Mouse (Mus musculus) stomach, embryonic 15.5 days (tissue): ENCODE measurements around the gene Celf3. TPM values are rescaled to one million over a fixed set of nuclear protein-coding genes. Genes with fewer than 3 reads are reported as not detected.

Experiments
- ATAC-seq: fragments of 200-750 bp; cut with Nextera tagmentation; 2 replicates; pipeline ENCODE4 v1.8.0; 2017; ENCODE audit warnings: low read depth, moderate number of reproducible peaks, moderate TSS enrichment; ENCODE audit not compliant: insufficient read depth, low FRiP score
- H3K27ac ChIP-seq: fragments of 300-500 bp; sonication (generic); 2 replicates; pipeline ENCODE4 v1.5.1; 2015; ENCODE audit warnings: mild to moderate bottlenecking, inconsistent platforms
- H3K27me3 ChIP-seq: fragments of 300-500 bp; sonication (generic); replicated peaks from 2 replicates; pipeline ENCODE4 v1.6.1; 2015; ENCODE audit warnings: inconsistent platforms
- H3K36me3 ChIP-seq: fragments of 300-500 bp; sonication (generic); 2 replicates; pipeline ENCODE4 v1.6.1; 2015; ENCODE audit warnings: inconsistent platforms
- H3K4me1 ChIP-seq: fragments of 300-500 bp; sonication (generic); 2 replicates; pipeline ENCODE4 v1.6.1; 2015; ENCODE audit warnings: inconsistent platforms
- H3K4me2 ChIP-seq: fragments of 300-500 bp; sonication (generic); 2 replicates; pipeline ENCODE4 v1.6.1; 2015; ENCODE audit warnings: mild to moderate bottlenecking, inconsistent platforms
- H3K4me3 ChIP-seq: fragments of 300-500 bp; sonication (generic); replicated peaks from 2 replicates; pipeline ENCODE4 v1.5.1; 2015; ENCODE audit warnings: inconsistent platforms
- H3K9ac ChIP-seq: fragments of 300-500 bp; sonication (generic); 2 replicates; pipeline ENCODE4 v1.6.1; 2015; ENCODE audit warnings: inconsistent platforms
- H3K9me3 ChIP-seq: fragments of 300-500 bp; sonication (generic); 2 replicates; pipeline ENCODE4 v1.6.1; 2016; ENCODE audit warnings: inconsistent platforms
- WGBS: fragments of 180-500 bp; shearing (Covaris S2); methylation state at CpG from one replicate; pipeline ENCODE4 v1.1.7; 2015; 5-methylcytosine and 5-hydroxymethylcytosine counted together
- polyA plus RNA-seq: library from polyadenylated mRNA; unstranded; fragments of >200 nt; fragmentation: Nextera tagmentation; extraction: Ambion mirVana; gene quantifications from 2 replicates; pipeline ENCODE4 v1.2.1, GENCODE M21; 2015

Celf3 gene
- polyA plus RNA-seq, 1 experiment from 2014 or later: 23.0 TPM

DNA sequence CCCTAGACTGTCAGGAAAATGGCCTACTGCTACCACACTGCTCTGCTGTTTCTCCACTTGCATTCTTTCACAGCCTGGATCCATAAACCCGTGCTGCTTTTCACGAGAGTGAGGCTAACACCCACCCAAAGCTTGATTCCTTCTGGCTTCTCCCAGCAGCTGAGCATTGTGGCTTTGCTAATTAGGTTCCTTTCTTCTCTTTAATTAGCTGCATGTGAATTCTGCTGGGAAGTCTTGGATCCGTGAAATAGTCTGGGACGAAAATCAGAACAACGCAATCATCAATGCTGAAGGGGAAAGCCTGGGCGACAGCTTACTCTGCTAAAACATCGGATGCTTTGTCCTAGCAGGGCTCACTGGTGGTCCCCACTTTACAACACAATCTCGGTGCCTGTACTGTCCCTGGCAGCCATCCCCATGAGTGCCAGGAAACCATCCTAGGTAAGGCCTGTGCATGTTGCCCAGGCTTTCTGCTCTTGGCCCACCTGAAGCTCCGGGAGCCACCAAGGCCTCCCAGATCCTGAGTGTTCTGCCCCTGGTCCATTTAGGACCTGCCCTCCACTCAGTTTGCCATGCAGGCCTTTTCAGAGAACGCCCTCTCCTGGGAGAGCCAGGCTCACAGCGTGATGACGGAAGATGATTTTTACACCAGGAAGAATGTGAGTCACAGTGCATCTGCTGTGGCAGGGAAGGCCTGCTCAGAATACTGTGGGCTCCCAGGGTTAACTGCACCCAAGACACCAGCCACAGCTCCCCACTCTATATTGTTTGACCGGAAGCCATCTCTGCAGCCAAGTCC, 12.3 kb upstream of the Celf3 start:
- H3K9me3 ChIP-seq: no peaks in the 10 kb centered on the region
- ATAC-seq: no peak
- 75% methylated on average over 13 of the region's 13 CpGs for WGBS
- no peaks in the 10 kb centered on the region for H3K27me3 ChIP-seq
- H3K9ac ChIP-seq: no peak overlapping the region
- H3K4me1 ChIP-seq: no peaks in the 10 kb centered on the region
- H3K4me3 ChIP-seq: no peak overlapping the region
- H3K4me2 ChIP-seq: no peak overlapping the region
- H3K27ac ChIP-seq: no peak overlapping the region
- no peaks in the 10 kb centered on the region for H3K36me3 ChIP-seq

GRCm38 (mm10) chr3:94468931-94469330, 9.2 kb upstream of the Celf3 start:
- Histone ChIP-seq H3K4me1 (0 out of 2 replicates have a peak, but pooled peaks cover 4% of the 10 kb centered on the region), H3K9me3 (no peaks in the 10 kb centered on the region), H3K27me3 (no peaks in the 10 kb centered on the region), H3K4me2 (no peak overlapping the region), H3K36me3 (no peaks in the 10 kb centered on the region), H3K4me3 (no peak overlapping the region), H3K27ac (0 out of 2 replicates have a peak overlapping the region, but pooled peaks have one; percentile 33), H3K9ac (no peak overlapping the region)
- 59% methylated on average over 3 of the region's 3 CpGs for WGBS
- ATAC-seq: peak; percentile 32; the same call in 1 of the 2 replicates

DNA sequence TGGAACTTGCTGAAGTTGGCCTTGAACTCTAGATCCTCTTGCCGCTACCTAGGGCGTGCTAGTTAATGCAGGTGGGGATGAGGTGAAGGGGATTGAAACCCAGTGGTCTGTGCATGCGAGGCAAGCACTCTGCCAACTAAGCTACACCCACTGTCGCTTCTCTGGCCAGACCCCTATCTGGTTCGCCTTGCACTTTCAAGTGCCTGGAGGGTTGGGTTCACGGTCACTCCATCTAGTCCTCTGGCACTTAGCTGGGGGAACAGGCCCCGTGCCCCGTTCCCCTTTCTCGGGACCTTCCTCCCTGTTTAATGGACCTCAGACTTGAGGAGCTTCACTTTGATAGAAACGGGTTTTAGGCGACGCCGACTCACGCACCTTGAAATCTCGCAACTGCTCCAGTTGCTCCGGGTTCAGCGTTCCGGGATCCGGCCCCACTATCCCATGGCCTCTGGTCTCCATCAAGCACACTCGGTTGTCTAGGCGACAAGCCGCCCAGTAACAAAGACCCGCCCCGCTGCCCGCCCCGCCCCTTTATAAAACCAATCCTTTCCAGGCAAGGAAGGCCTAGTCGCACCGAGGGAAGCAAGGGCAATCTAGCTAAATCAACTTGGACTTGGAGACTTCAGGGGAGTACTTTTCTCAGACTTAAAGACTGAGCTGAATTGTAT, 5.5 kb upstream of the Celf3 start:
- peak overlapping the region; percentile 15; the same call in 1 of the 2 replicates for H3K4me3 ChIP-seq
- 10% methylated on average over 28 of the region's 28 CpGs for WGBS

DNA sequence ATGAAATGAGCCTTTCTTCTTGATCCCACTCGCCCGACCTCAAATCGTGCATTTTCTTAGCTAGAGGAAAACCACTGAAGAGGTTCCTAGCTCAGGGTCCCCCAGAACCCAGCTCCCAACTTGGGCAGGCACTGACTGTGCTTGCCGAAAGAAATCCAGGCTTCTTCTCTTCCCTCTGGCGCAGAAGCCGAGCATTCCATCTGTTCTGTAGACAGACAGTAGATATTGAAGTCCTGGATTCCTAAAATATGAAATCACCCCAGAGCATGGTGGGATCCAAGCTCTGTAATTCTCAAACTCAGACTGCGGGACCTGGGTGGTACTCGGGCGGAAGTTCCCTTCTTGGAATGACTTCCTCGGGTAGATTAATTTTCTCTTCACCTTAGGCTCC, 5.0 kb upstream of the Celf3 start:
- Histone ChIP-seq H3K36me3 (no peaks in the 10 kb centered on the region), H3K4me2 (peak overlapping the region; percentile 49; the same call in 1 of the 2 replicates), H3K27ac (peak overlapping the region; percentile 59), H3K4me1 (0 out of 2 replicates have a peak, but pooled peaks cover 4% of the 10 kb centered on the region), H3K9me3 (no peaks in the 10 kb centered on the region), H3K4me3 (no peak overlapping the region), H3K27me3 (no peaks in the 10 kb centered on the region), H3K9ac (no peak overlapping the region)
- WGBS: 51% methylated on average over 10 of the region's 10 CpGs
- no peak for ATAC-seq

More for the DNA sequence above, 5.5 kb upstream of the Celf3 start:
- Histone ChIP-seq H3K27ac (peak overlapping the region; percentile 59), H3K9ac (no peak overlapping the region), H3K27me3 (no peaks in the 10 kb centered on the region), H3K9me3 (no peaks in the 10 kb centered on the region), H3K4me2 (peak overlapping the region; percentile 49), H3K36me3 (no peaks in the 10 kb centered on the region), H3K4me1 (0 out of 2 replicates have a peak, but pooled peaks cover 4% of the 10 kb centered on the region)
- ATAC-seq: peak; percentile 59; the same call in 1 of the 2 replicates

GRCm38 (mm10) chr3:94473567-94474232, 4.4 kb upstream of the Celf3 start:
- H3K4me3 ChIP-seq: no peak overlapping the region
- WGBS: 44% methylated on average over 5 of the region's 5 CpGs
- ATAC-seq: no peak
- H3K36me3 ChIP-seq: no peaks in the 10 kb centered on the region
- H3K27me3 ChIP-seq: peaks cover 4% of the 10 kb centered on the region
- no peak overlapping the region for H3K9ac ChIP-seq
- no peaks in the 10 kb centered on the region for H3K9me3 ChIP-seq
- H3K4me1 ChIP-seq: 0 out of 2 replicates have a peak, but pooled peaks cover 4% of the 10 kb centered on the region
- no peak overlapping the region for H3K4me2 ChIP-seq
- H3K27ac ChIP-seq: no peak overlapping the region

GRCm38 (mm10) chr3:94476301-94477035, 1.6 kb upstream of the Celf3 start:
- ATAC-seq: 0 out of 2 replicates have a peak, but pooled peaks have one; percentile 41
- Histone ChIP-seq H3K36me3 (no peaks in the 10 kb centered on the region), H3K27ac (peak overlapping the region; percentile 9; the same call in 1 of the 2 replicates), H3K9ac (no peak overlapping the region), H3K4me1 (0 out of 2 replicates have a peak, but pooled peaks cover 8% of the 10 kb centered on the region), H3K4me2 (no peak overlapping the region), H3K4me3 (no peak overlapping the region), H3K9me3 (no peaks in the 10 kb centered on the region), H3K27me3 (peaks cover 12% of the 10 kb centered on the region)
- WGBS: 37% methylated on average over 8 of the region's 8 CpGs

DNA sequence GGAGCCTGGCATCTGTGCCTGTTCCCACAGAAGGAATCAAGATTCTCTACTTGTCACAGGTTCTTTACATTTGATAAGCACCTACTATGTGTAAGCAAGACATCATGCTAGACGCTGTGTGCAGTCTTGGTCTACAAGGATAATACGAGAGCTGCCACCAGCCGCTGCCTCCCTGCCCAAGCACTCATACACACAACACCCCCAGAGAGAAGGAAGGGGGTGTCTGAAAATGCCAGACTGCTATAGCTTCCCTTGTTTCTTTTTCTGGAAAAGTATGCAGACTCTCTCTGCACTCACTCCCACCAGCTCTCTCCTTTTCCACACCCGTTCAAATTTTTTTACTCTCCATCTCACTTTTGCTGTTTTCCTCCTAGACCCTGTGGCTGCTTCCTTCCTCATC, 651 bp upstream of the Celf3 start:
- H3K27ac ChIP-seq: no peak overlapping the region
- 52% methylated on average over 4 of the region's 4 CpGs for WGBS
- H3K9ac ChIP-seq: no peak overlapping the region
- no peak for ATAC-seq
- H3K36me3 ChIP-seq: no peaks in the 10 kb centered on the region
- H3K4me1 ChIP-seq: 0 out of 2 replicates have a peak, but pooled peaks cover 7% of the 10 kb centered on the region
- no peak overlapping the region for H3K4me3 ChIP-seq
- H3K9me3 ChIP-seq: no peaks in the 10 kb centered on the region
- H3K27me3 ChIP-seq: peaks cover 12% of the 10 kb centered on the region
- H3K4me2 ChIP-seq: no peak overlapping the region

- H3K4me2 ChIP-seq: no peak overlapping the region
- H3K27ac ChIP-seq: no peak overlapping the region
- H3K4me1 ChIP-seq: 0 out of 2 replicates have a peak, but pooled peaks cover 4% of the 10 kb centered on the region
- peak overlapping the region; percentile 19; the same call in 1 of the 2 replicates for H3K4me3 ChIP-seq
- peaks cover 12% of the 10 kb centered on the region for H3K27me3 ChIP-seq
- no peak overlapping the region for H3K9ac ChIP-seq
- no peaks in the 10 kb centered on the region for H3K9me3 ChIP-seq
- no peak for ATAC-seq
- WGBS: 18% methylated on average over 9 of the region's 9 CpGs
- H3K36me3 ChIP-seq: no peaks in the 10 kb centered on the region
Measured at GRCm38 (mm10) chr3:94478591-94479169, 585 bp downstream of the Celf3 start.

DNA sequence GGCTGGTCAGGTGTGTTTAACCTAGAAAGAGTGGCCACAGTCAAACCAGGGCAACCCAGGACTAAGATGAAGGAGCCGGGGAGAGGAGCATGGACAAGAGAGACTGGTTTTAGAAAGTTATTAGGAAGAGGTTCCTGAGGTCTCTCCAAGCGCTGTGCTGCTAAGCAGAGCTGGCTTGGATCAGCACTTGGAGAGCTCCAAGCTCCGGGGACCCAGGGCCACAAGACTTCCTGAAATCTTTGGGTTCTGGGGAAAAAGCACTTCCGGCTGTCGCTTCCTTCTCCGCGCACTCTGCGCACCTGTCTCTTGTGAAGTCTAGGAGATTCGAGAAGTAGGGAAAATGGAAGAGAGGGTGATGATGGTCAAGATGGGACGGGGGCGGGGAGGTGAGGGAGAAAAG, 1.5 kb downstream of the Celf3 start:
- Histone ChIP-seq H3K9ac (no peak overlapping the region), H3K36me3 (no peaks in the 10 kb centered on the region), H3K4me2 (peak overlapping the region; percentile 47), H3K9me3 (no peaks in the 10 kb centered on the region), H3K4me3 (peak overlapping the region; percentile 13; the same call in 1 of the 2 replicates), H3K27me3 (peaks cover 12% of the 10 kb centered on the region), H3K27ac (no peak overlapping the region), H3K4me1 (0 out of 2 replicates have a peak, but pooled peaks cover 4% of the 10 kb centered on the region)
- no peak for ATAC-seq
- WGBS: 5% methylated on average over 11 of the region's 11 CpGs

DNA sequence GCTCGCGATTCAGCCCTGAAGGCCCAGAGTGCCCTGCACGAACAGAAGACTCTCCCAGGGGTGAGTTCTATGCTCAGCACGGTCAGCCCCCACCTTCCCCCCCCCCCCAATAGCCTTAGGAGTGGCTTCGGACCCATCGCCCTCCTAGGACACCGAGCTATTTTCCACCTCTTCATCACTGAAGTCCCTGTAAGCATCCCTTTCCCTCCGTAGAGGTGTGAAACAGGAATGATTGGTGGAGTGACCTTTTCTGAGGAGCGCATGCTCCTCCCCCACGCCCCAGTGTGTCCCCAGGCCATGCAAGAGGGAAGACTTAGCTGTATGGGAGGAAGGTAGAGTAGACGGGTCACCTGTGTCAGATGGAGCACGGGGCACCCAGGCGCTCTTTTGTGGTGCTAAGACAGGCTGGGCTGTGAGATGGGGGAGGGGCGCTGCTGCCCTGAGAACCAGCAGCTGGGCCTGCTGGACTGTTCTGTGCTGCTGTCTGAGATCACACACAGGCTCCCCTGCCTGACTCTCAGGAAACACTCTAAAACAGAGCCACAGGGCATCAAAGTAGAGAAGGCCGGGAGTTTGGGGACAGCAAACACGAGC, 2.3 kb downstream of the Celf3 start, which contains the start of gene Riiad1:
Gene Riiad1 (minus strand): TSS at position 51 of the 594 bp plus-strand sequence.
- peak; percentile 3; the same call in 1 of the 2 replicates for ATAC-seq
- H3K9me3 ChIP-seq: no peaks in the 10 kb centered on the region
- no peak within 1 kb of the TSS for H3K27ac ChIP-seq
- H3K4me2 ChIP-seq: peak within 1 kb of the TSS; percentile 47
- H3K4me1 ChIP-seq: 0 out of 2 replicates have a peak, but pooled peaks cover 4% of the 10 kb centered on the region
- H3K36me3 ChIP-seq: no peaks in the 10 kb centered on the region
- H3K27me3 ChIP-seq: peaks cover 12% of the 10 kb centered on the region
- peak within 1 kb of the TSS; percentile 13; the same call in 1 of the 2 replicates for H3K4me3 ChIP-seq
- WGBS: 11% methylated on average over 16 of the region's 16 CpGs
- H3K9ac ChIP-seq: no peak within 1 kb of the TSS
